Mouse (Mus musculus): Measurements from ENCODE around the gene Lum. TPM values are rescaled to one million over a fixed set of nuclear protein-coding genes. Genes with fewer than 3 reads are reported as not detected.

The Lum gene
- polyA plus RNA-seq, 1 experiment, result not detected

- Histone ChIP-seq H3K4me3 (no peak overlapping the region), H3K36me3 (ENCODE audit: control insufficient read depth, insufficient read depth) (no peaks in the 10 kb centered on the region), H3ac (ENCODE audit: control insufficient read depth, insufficient read length) (no peak overlapping the region), H3K79me2 (ENCODE audit: control insufficient read depth, insufficient read depth) (no peaks in the 10 kb centered on the region), H3K27me3 (ENCODE audit: control insufficient read depth, insufficient read depth, insufficient read length) (no peaks in the 10 kb centered on the region), H3K4me2 (ENCODE audit: low read depth) (no peak overlapping the region)
- TF ChIP-seq CEBPB (IDR thresholded peaks at IDR 0.05; ENCODE audit: insufficient read depth, poor library complexity, severe bottlenecking) (no peak), MAX (IDR thresholded peaks at IDR 0.05; ENCODE audit: low read depth) (no peak), USF1 (IDR thresholded peaks at IDR 0.05; ENCODE audit: low read depth) (no peak)
These were observed 17.2 kb upstream of the Lum start for GRCm38 (mm10) chr10:97547740-97548139.

GRCm38 (mm10) chr10:97567489-97568135 lies 2.7 kb downstream of the Lum start:
- no peak overlapping the region for H3K4me2 ChIP-seq (ENCODE audit: low read depth)
- no peaks in the 10 kb centered on the region for H3K36me3 ChIP-seq (ENCODE audit: control insufficient read depth, insufficient read depth)
- no peak overlapping the region for H3ac ChIP-seq (ENCODE audit: control insufficient read depth, insufficient read length)
- no peaks in the 10 kb centered on the region for H3K79me2 ChIP-seq (ENCODE audit: control insufficient read depth, insufficient read depth)
- H3K27me3 ChIP-seq (ENCODE audit: control insufficient read depth, insufficient read depth, insufficient read length), result no peaks in the 10 kb centered on the region
- TF ChIP-seq E2F4 (IDR thresholded peaks at IDR 0.05; ENCODE audit: insufficient read depth) (no peak), CEBPB (IDR thresholded peaks at IDR 0.05; ENCODE audit: insufficient read depth, poor library complexity, severe bottlenecking) (no peak), POLR2A (IDR thresholded peaks at IDR 0.05; ENCODE audit: insufficient read length, low read depth) (no peak), MYOG (IDR thresholded peaks at IDR 0.05; ENCODE audit: control insufficient read depth in 1 of 3, insufficient read depth in 1 of 3, insufficient read length in 2 of 3, low read depth in 2 of 3) (no peak)
- H3K4me3 ChIP-seq, result no peak overlapping the region

- TF ChIP-seq CEBPB (IDR thresholded peaks at IDR 0.05; ENCODE audit: insufficient read depth, poor library complexity, severe bottlenecking) (no peak), POLR2A (IDR thresholded peaks at IDR 0.05; ENCODE audit: insufficient read length, low read depth) (no peak), MYOD1 (IDR thresholded peaks at IDR 0.05; ENCODE audit: control insufficient read depth in 1 of 3, insufficient read length in 2 of 3, low read depth in 2 of 3) (no peak), POLR2AphosphoS2 (IDR thresholded peaks at IDR 0.05; ENCODE audit: insufficient read length, low read depth) (no peak), USF1 (IDR thresholded peaks at IDR 0.05; ENCODE audit: low read depth) (no peak), E2F4 (IDR thresholded peaks at IDR 0.05; ENCODE audit: insufficient read depth) (no peak), MAX (IDR thresholded peaks at IDR 0.05; ENCODE audit: low read depth) (no peak), TCF3 (IDR thresholded peaks at IDR 0.05; ENCODE audit: insufficient read length, low read depth) (no peak), MYOG (IDR thresholded peaks at IDR 0.05; ENCODE audit: control insufficient read depth in 1 of 3, insufficient read depth in 1 of 3, insufficient read length in 2 of 3, low read depth in 2 of 3) (no peak)
- no peaks in the 10 kb centered on the region for H3K36me3 ChIP-seq (ENCODE audit: control insufficient read depth, insufficient read depth)
- no peaks in the 10 kb centered on the region for H3K79me2 ChIP-seq (ENCODE audit: control insufficient read depth, insufficient read depth)
- no peaks in the 10 kb centered on the region for H3K27me3 ChIP-seq (ENCODE audit: control insufficient read depth, insufficient read depth, insufficient read length)
- H3K4me3 ChIP-seq, result no peak overlapping the region
- H3K4me2 ChIP-seq (ENCODE audit: low read depth), result no peak overlapping the region
- no peak overlapping the region for H3ac ChIP-seq (ENCODE audit: control insufficient read depth, insufficient read length)
These were observed 17.8 kb downstream of the Lum start for GRCm38 (mm10) chr10:97582543-97583231.

GRCm38 (mm10) chr10:97584176-97584575 lies 19.2 kb downstream of the Lum start:
- no peak overlapping the region for H3K4me3 ChIP-seq
- no peaks in the 10 kb centered on the region for H3K36me3 ChIP-seq (ENCODE audit: control insufficient read depth, insufficient read depth)
- H3K27me3 ChIP-seq (ENCODE audit: control insufficient read depth, insufficient read depth, insufficient read length), result no peaks in the 10 kb centered on the region
- H3K79me2 ChIP-seq (ENCODE audit: control insufficient read depth, insufficient read depth), result no peaks in the 10 kb centered on the region
- no peak overlapping the region for H3ac ChIP-seq (ENCODE audit: control insufficient read depth, insufficient read length)
- no peak overlapping the region for H3K4me2 ChIP-seq (ENCODE audit: low read depth)
- no peak for TF ChIP-seq SRF (IDR thresholded peaks at IDR 0.05; ENCODE audit: control insufficient read depth, insufficient read length, low read depth)
- TF ChIP-seq POLR2AphosphoS2 (IDR thresholded peaks at IDR 0.05; ENCODE audit: insufficient read length, low read depth), result no peak
- TF ChIP-seq POLR2A (IDR thresholded peaks at IDR 0.05; ENCODE audit: insufficient read length, low read depth), result no peak
- TF ChIP-seq MAX (IDR thresholded peaks at IDR 0.05; ENCODE audit: low read depth), result no peak
- no peak for TF ChIP-seq MYOD1 (IDR thresholded peaks at IDR 0.05; ENCODE audit: control insufficient read depth in 1 of 3, insufficient read length in 2 of 3, low read depth in 2 of 3)
- no peak for TF ChIP-seq REST (IDR thresholded peaks at IDR 0.05; ENCODE audit: insufficient read depth, insufficient read length)
- no peak for TF ChIP-seq E2F4 (IDR thresholded peaks at IDR 0.05; ENCODE audit: insufficient read depth)
- no peak for TF ChIP-seq CEBPB (IDR thresholded peaks at IDR 0.05; ENCODE audit: insufficient read depth, poor library complexity, severe bottlenecking)
- TF ChIP-seq TCF3 (IDR thresholded peaks at IDR 0.05; ENCODE audit: insufficient read length, low read depth), result no peak
- TF ChIP-seq TCF12 (IDR thresholded peaks at IDR 0.05; ENCODE audit: insufficient read depth, poor library complexity, severe bottlenecking), result no peak
- TF ChIP-seq USF1 (IDR thresholded peaks at IDR 0.05; ENCODE audit: low read depth), result no peak
- TF ChIP-seq MYOG (IDR thresholded peaks at IDR 0.05; ENCODE audit: control insufficient read depth in 1 of 3, insufficient read depth in 1 of 3, insufficient read length in 2 of 3, low read depth in 2 of 3), result no peak

- Histone ChIP-seq H3K36me3 (ENCODE audit: control insufficient read depth, insufficient read depth) (no peaks in the 10 kb centered on the region), H3K79me2 (ENCODE audit: control insufficient read depth, insufficient read depth) (no peaks in the 10 kb centered on the region), H3K27me3 (ENCODE audit: control insufficient read depth, insufficient read depth, insufficient read length) (no peaks in the 10 kb centered on the region), H3K4me2 (ENCODE audit: low read depth) (no peak overlapping the region), H3K4me3 (no peak overlapping the region), H3ac (ENCODE audit: control insufficient read depth, insufficient read length) (no peak overlapping the region)
- TF ChIP-seq MYOD1 (IDR thresholded peaks at IDR 0.05; ENCODE audit: control insufficient read depth in 1 of 3, insufficient read length in 2 of 3, low read depth in 2 of 3) (no peak), MYOG (IDR thresholded peaks at IDR 0.05; ENCODE audit: control insufficient read depth in 1 of 3, insufficient read depth in 1 of 3, insufficient read length in 2 of 3, low read depth in 2 of 3) (no peak), POLR2AphosphoS2 (IDR thresholded peaks at IDR 0.05; ENCODE audit: insufficient read length, low read depth) (no peak), SRF (IDR thresholded peaks at IDR 0.05; ENCODE audit: control insufficient read depth, insufficient read length, low read depth) (no peak), USF1 (IDR thresholded peaks at IDR 0.05; ENCODE audit: low read depth) (no peak)
These were observed 22.2 kb downstream of the Lum start for GRCm38 (mm10) chr10:97587159-97587558.
